Mouse (Mus musculus) MEL (cell line): ENCODE measurements around the gene Pcnx. TPM values are rescaled to one million over a fixed set of nuclear protein-coding genes. Genes with fewer than 3 reads are reported as not detected.

Experiments
- DNase-seq: peaks from one replicate; pipeline ENCODE4 v3.0.0; 2011; ENCODE audit warnings: low read depth, low spot score
- H3K27ac ChIP-seq: 2 replicates; pipeline ENCODE4 v1.5.1; 2012; ENCODE audit warnings: low read depth, mild to moderate bottlenecking, control low read depth, low read length, moderate library complexity; ENCODE audit not compliant: control insufficient read depth
- H3K27me3 ChIP-seq, 2 experiments: fragments of 150-350 bp in 1 of 2; sonication (generic) in 1 of 2; 2 replicates each; pipeline ENCODE4 v1.6.1; 2012; ENCODE audit warnings: low read length in 2 of 2, mild to moderate bottlenecking in 2 of 2, improper control_type of control experiment in 1 of 2, moderate library complexity in 1 of 2; ENCODE audit not compliant: insufficient read depth in 2 of 2, control insufficient read depth in 1 of 2
- H3K36me3 ChIP-seq, 2 experiments: 2 replicates each; pipeline ENCODE4 v1.6.1; 2012 to 2014; ENCODE audit warnings: low read length in 2 of 2, improper control_type of control experiment in 1 of 2, inconsistent platforms in 1 of 2, mild to moderate bottlenecking in 1 of 2; ENCODE audit not compliant: insufficient read depth in 2 of 2, control insufficient read depth in 1 of 2
- H3K4me1 ChIP-seq, 2 experiments: fragments of 150-350 bp in 1 of 2; sonication (generic) in 1 of 2; 2 replicates each; pipeline ENCODE4 v1.6.1; 2012; ENCODE audit warnings: low read length in 2 of 2, improper control_type of control experiment in 1 of 2, mild to moderate bottlenecking in 1 of 2; ENCODE audit not compliant: insufficient read depth in 2 of 2, control insufficient read depth in 1 of 2
- H3K4me3 ChIP-seq, 2 experiments: fragments of 150-350 bp in 1 of 2; sonication (generic) in 1 of 2; 2 replicates each; pipeline ENCODE4 v1.5.1; 2012; ENCODE audit warnings: low read depth in 2 of 2, low read length in 2 of 2, mild to moderate bottlenecking in 2 of 2, moderate library complexity in 2 of 2, control low read depth in 1 of 2, improper control_type of control experiment in 1 of 2; ENCODE audit not compliant: control insufficient read depth in 1 of 2, insufficient read depth in 1 of 2
- H3K79me2 ChIP-seq: 2 replicates; pipeline ENCODE4 v1.6.1; 2012; ENCODE audit warnings: mild to moderate bottlenecking, low read length, moderate library complexity; ENCODE audit not compliant: control insufficient read depth, poor library complexity, insufficient read depth
- H3K9ac ChIP-seq: 2 replicates; pipeline ENCODE4 v1.6.1; 2012; ENCODE audit warnings: low read depth, mild to moderate bottlenecking, control low read depth, low read length, moderate library complexity; ENCODE audit not compliant: control insufficient read depth, poor library complexity, severe bottlenecking
- H3K9me3 ChIP-seq: fragments of 150-350 bp; sonication (generic); replicated peaks from 2 replicates; pipeline ENCODE4 v1.6.1; 2012; ENCODE audit warnings: mild to moderate bottlenecking, low read length, improper control_type of control experiment, moderate library complexity; ENCODE audit not compliant: insufficient read depth
- CHD1 ChIP-seq: IDR thresholded peaks from 2 replicates; pipeline ENCODE4 v1.6.1; 2012; ENCODE audit warnings: low read depth, mild to moderate bottlenecking, inconsistent platforms, low read length, improper control_type of control experiment
- CHD2 ChIP-seq: IDR thresholded peaks from 2 replicates; pipeline ENCODE4 v1.6.1; 2011; ENCODE audit warnings: low read length, improper control_type of control experiment
- CTCF ChIP-seq, 3 experiments: IDR thresholded peaks in 2 of 3; conservative IDR thresholded peaks in 1 of 3; 2 replicates each; pipeline ENCODE4 v1.5.1; 2011 to 2012; ENCODE audit warnings: low read length in 3 of 3, low read depth in 2 of 3, mild to moderate bottlenecking in 2 of 3, improper control_type of control experiment in 1 of 3, inconsistent platforms in 1 of 3, mixed read lengths in 1 of 3, moderate library complexity in 1 of 3; ENCODE audit not compliant: control insufficient read depth in 1 of 3, insufficient read depth in 1 of 3, poor library complexity in 1 of 3, severe bottlenecking in 1 of 3
- E2F4 ChIP-seq: IDR thresholded peaks from 2 replicates; pipeline ENCODE4 v1.6.1; 2011; ENCODE audit warnings: low read depth, low read length, improper control_type of control experiment, borderline replicate concordance
- ETS1 ChIP-seq: IDR thresholded peaks from 2 replicates; pipeline ENCODE4 v1.6.1; 2012; ENCODE audit warnings: low read depth, mild to moderate bottlenecking, inconsistent platforms, low read length, improper control_type of control experiment, moderate library complexity
- HCFC1 ChIP-seq: IDR thresholded peaks from 2 replicates; pipeline ENCODE4 v1.6.1; 2012; ENCODE audit warnings: low read depth, mild to moderate bottlenecking, inconsistent platforms, low read length, improper control_type of control experiment, moderate library complexity
- MAX ChIP-seq: IDR thresholded peaks from 2 replicates; pipeline ENCODE4 v1.6.1; 2011; ENCODE audit warnings: low read length, improper control_type of control experiment
- MXI1 ChIP-seq: IDR thresholded peaks from 2 replicates; pipeline ENCODE4 v1.6.1; 2011; ENCODE audit warnings: mild to moderate bottlenecking, low read depth, low read length, improper control_type of control experiment
- MYB ChIP-seq: IDR thresholded peaks from 2 replicates; pipeline ENCODE4 v1.6.1; 2011; ENCODE audit warnings: mild to moderate bottlenecking, low read depth, low read length, improper control_type of control experiment
- NELFE ChIP-seq: IDR thresholded peaks from 2 replicates; pipeline ENCODE4 v1.6.1; 2011; ENCODE audit warnings: low read depth, low read length, improper control_type of control experiment
- POLR2A ChIP-seq, 2 experiments: IDR thresholded peaks; 2 replicates each; pipeline ENCODE4 v1.6.1; 2011 to 2012; ENCODE audit warnings: low read length in 2 of 2, mild to moderate bottlenecking in 2 of 2, control low read depth in 1 of 2, improper control_type of control experiment in 1 of 2, low read depth in 1 of 2, moderate library complexity in 1 of 2; ENCODE audit not compliant: control insufficient read depth in 1 of 2, insufficient read depth in 1 of 2, poor library complexity in 1 of 2
- RAD21 ChIP-seq: IDR thresholded peaks from 2 replicates; pipeline ENCODE4 v1.6.1; 2011; ENCODE audit warnings: mild to moderate bottlenecking, low read depth, low read length, improper control_type of control experiment
- SIN3A ChIP-seq: IDR thresholded peaks from 2 replicates; pipeline ENCODE4 v1.6.1; 2012; ENCODE audit warnings: low read length, improper control_type of control experiment, inconsistent platforms
- SMC3 ChIP-seq: IDR thresholded peaks from 2 replicates; pipeline ENCODE4 v1.6.1; 2011; ENCODE audit warnings: low read depth, low read length, improper control_type of control experiment
- TAL1 ChIP-seq: IDR thresholded peaks from 2 replicates; pipeline ENCODE4 v1.6.1; 2012; ENCODE audit warnings: mild to moderate bottlenecking, inconsistent platforms, low read length, moderate library complexity, mixed read lengths
- UBTF ChIP-seq: IDR thresholded peaks from 2 replicates; pipeline ENCODE4 v1.6.1; 2012; ENCODE audit warnings: low read depth, mild to moderate bottlenecking, inconsistent platforms, low read length, improper control_type of control experiment, moderate library complexity, borderline replicate concordance; ENCODE audit not compliant: insufficient read depth
- USF1 ChIP-seq: IDR thresholded peaks from 2 replicates; pipeline ENCODE4 v1.6.1; 2014; ENCODE audit warnings: low read depth, mild to moderate bottlenecking, inconsistent platforms, low read length, improper control_type of control experiment, moderate library complexity
- USF2 ChIP-seq, 2 experiments: IDR thresholded peaks; 2 replicates each; pipeline ENCODE4 v1.6.1; 2011 to 2012; ENCODE audit warnings: improper control_type of control experiment in 2 of 2, low read length in 2 of 2, borderline replicate concordance in 1 of 2, inconsistent platforms in 1 of 2, low read depth in 1 of 2, mild to moderate bottlenecking in 1 of 2; ENCODE audit not compliant: insufficient read depth in 1 of 2
- ZKSCAN1 ChIP-seq: IDR thresholded peaks from 2 replicates; pipeline ENCODE4 v1.6.1; 2012; ENCODE audit warnings: low read depth, mild to moderate bottlenecking, inconsistent platforms, low read length, improper control_type of control experiment, moderate library complexity
- polyA plus RNA-seq, 2 experiments: library from polyadenylated mRNA; stranded (reverse) in 1 of 2; unstranded in 1 of 2; fragments of >175 nt in 1 of 2; fragments of >200 nt in 1 of 2; gene quantifications; 2 replicates each; pipeline versions ENCODE4 v1.2.1 to v1.2.4; 2012; ENCODE audit warnings: low replicate concordance in 2 of 2, low read depth in 1 of 2; ENCODE audit not compliant: insufficient read length in 2 of 2, insufficient read depth in 1 of 2, missing spikeins in 1 of 2
- total RNA-seq: library from RNA; depleted of rRNA; stranded (reverse); fragments of 300-350 nt; gene quantifications from 2 replicates; pipeline ENCODE4 v1.2.3, GENCODE M21; 2012

The Pcnx gene
- total and polyA plus RNA-seq, 3 experiments: 8.9 to 140 (median 20.6) TPM

GRCm38 (mm10) chr12:81936066-81936465 is 76.2 kb downstream of the Pcnx start:
- Histone ChIP-seq H3K9me3 (no peaks in the 10 kb centered on the region), H3K27me3 (no peaks in the 10 kb centered on the region), H3K36me3 (no peaks in the 10 kb centered on the region; a peak in 1 of 4 replicates), H3K79me2 (no peaks in the 10 kb centered on the region), H3K4me3 (no peak overlapping the region), H3K4me1 (no peaks in the 10 kb centered on the region), H3K9ac (no peak overlapping the region), H3K27ac (no peak overlapping the region)
- no peak for TF ChIP-seq UBTF
- no peak for TF ChIP-seq NELFE
- no peak for TF ChIP-seq TAL1
- no peak for TF ChIP-seq USF1
- TF ChIP-seq E2F4: no peak
- TF ChIP-seq CHD1: no peak
- no peak for TF ChIP-seq SIN3A
- no peak for TF ChIP-seq MXI1
- TF ChIP-seq ZKSCAN1: no peak
- no peak for TF ChIP-seq CHD2
- no peak for TF ChIP-seq CTCF (IDR thresholded peaks at IDR 0.05 in 2 of 3, conservative IDR thresholded peaks at IDR 0.05 in 1 of 3; ENCODE audit: control insufficient read depth in 1 of 3, insufficient read depth in 1 of 3, low read depth in 2 of 3, low read length in 3 of 3, poor library complexity in 1 of 3, severe bottlenecking in 1 of 3)
- TF ChIP-seq ETS1: no peak
- TF ChIP-seq MAX: no peak
- TF ChIP-seq SMC3: no peak
- TF ChIP-seq USF2 (IDR thresholded peaks at IDR 0.05; ENCODE audit: borderline replicate concordance in 1 of 2, insufficient read depth in 1 of 2, low read depth in 1 of 2, low read length in 2 of 2): no peak
- TF ChIP-seq RAD21: no peak
- DNase-seq: no peak

- Histone ChIP-seq H3K9ac (no peak overlapping the region), H3K9me3 (no peaks in the 10 kb centered on the region)
- TF ChIP-seq SMC3: peak; percentile 47
- TF ChIP-seq CTCF (IDR thresholded peaks at IDR 0.05 in 2 of 3, conservative IDR thresholded peaks at IDR 0.05 in 1 of 3; ENCODE audit: control insufficient read depth in 1 of 3, insufficient read depth in 1 of 3, low read depth in 2 of 3, low read length in 3 of 3, poor library complexity in 1 of 3, severe bottlenecking in 1 of 3): peak in 2 of 3 experiments; percentile 42 to 44; a peak in 4 of 6 replicates
- TF ChIP-seq RAD21: peak; percentile 12
- TF ChIP-seq MYB: no peak
- no peak for TF ChIP-seq CHD2
- TF ChIP-seq POLR2A (IDR thresholded peaks at IDR 0.05; ENCODE audit: control insufficient read depth in 1 of 2, insufficient read depth in 1 of 2, low read depth in 1 of 2, low read length in 2 of 2, poor library complexity in 1 of 2): no peak
- no peak for TF ChIP-seq HCFC1
- no peak for TF ChIP-seq NELFE
- TF ChIP-seq, all 39 proteins: peak for 3
- Histone ChIP-seq H3K27me3 (no peaks in the 10 kb centered on the region), H3K36me3 (no peaks in the 10 kb centered on the region), H3K79me2 (no peaks in the 10 kb centered on the region), H3K4me1 (no peaks in the 10 kb centered on the region), H3K4me3 (no peak overlapping the region), H3K27ac (no peak overlapping the region)
- peak; percentile 37 for DNase-seq
Observed at GRCm38 (mm10) chr12:81941191-81941590, 81.4 kb downstream of the Pcnx start.
